Mouse (Mus musculus): ENCODE measurements around the gene Dnah11. TPM values are rescaled to one million over a fixed set of nuclear protein-coding genes. Genes with fewer than 3 reads are reported as not detected.
"Not testable (repeated sequence)": the region's sequence is repeated elsewhere in the genome, so short reads cannot be mapped to it uniquely, and the experiment has no call there.

Dnah11 gene
- polyA plus RNA-seq, 1 experiment from 2014 or later = 0.13 TPM

GRCm38 (mm10) chr12:117932026-117932425 is 266.8 kb downstream of the Dnah11 start:
- Histone ChIP-seq H3K9ac (replicated peaks; ENCODE audit: low read length) (no peak overlapping the region), H3K4me3 (replicated peaks; ENCODE audit: low read depth, low read length) (no peak overlapping the region), H3K27ac (replicated peaks; ENCODE audit: low read depth, low read length) (no peak overlapping the region), H3K36me3 (ENCODE audit: control insufficient read depth, insufficient read depth, low read length) (no peaks in the 10 kb centered on the region), H3K4me2 (ENCODE audit: low read length) (no peak overlapping the region), H3K27me3 (ENCODE audit: control insufficient read depth, insufficient read depth, low read length) (no peaks in the 10 kb centered on the region), H3K4me1 (ENCODE audit: control insufficient read depth, insufficient read depth, low read length) (no peaks in the 10 kb centered on the region), H3K9me3 (ENCODE audit: control insufficient read depth, low read length) (no peaks in the 10 kb centered on the region)
- 67% methylated on average over 1 of the region's 1 CpGs for WGBS
- DNase-seq = no peak
- ATAC-seq (ENCODE audit: low FRiP score, low TSS enrichment) = no peak

- Histone ChIP-seq H3K4me2 (ENCODE audit: low read length) (no peak overlapping the region), H3K27me3 (ENCODE audit: control insufficient read depth, insufficient read depth, low read length) (no peaks in the 10 kb centered on the region), H3K9ac (replicated peaks; ENCODE audit: low read length) (no peak overlapping the region), H3K36me3 (ENCODE audit: control insufficient read depth, insufficient read depth, low read length) (no peaks in the 10 kb centered on the region), H3K27ac (replicated peaks; ENCODE audit: low read depth, low read length) (no peak overlapping the region), H3K4me1 (ENCODE audit: control insufficient read depth, insufficient read depth, low read length) (no peaks in the 10 kb centered on the region), H3K9me3 (ENCODE audit: control insufficient read depth, low read length) (no peaks in the 10 kb centered on the region), H3K4me3 (replicated peaks; ENCODE audit: low read depth, low read length) (no peak overlapping the region)
- DNase-seq = no peak
- ATAC-seq (ENCODE audit: low FRiP score, low TSS enrichment) = no peak
- 92% methylated on average over 4 of the region's 4 CpGs for WGBS
Observed at GRCm38 (mm10) chr12:117929768-117930167, 269.1 kb downstream of the Dnah11 start.

GRCm38 (mm10) chr12:117915826-117916588 is 282.8 kb downstream of the Dnah11 start:
- H3K9me3 ChIP-seq (ENCODE audit: control insufficient read depth, low read length) = no peaks in the 10 kb centered on the region
- WGBS = 65% methylated on average over 10 of the region's 10 CpGs
- no peak overlapping the region for H3K9ac ChIP-seq (replicated peaks; ENCODE audit: low read length)
- no peak overlapping the region for H3K4me2 ChIP-seq (ENCODE audit: low read length)
- H3K27me3 ChIP-seq (ENCODE audit: control insufficient read depth, insufficient read depth, low read length) = no peaks in the 10 kb centered on the region
- ATAC-seq (ENCODE audit: low FRiP score, low TSS enrichment) (no peak), DNase-seq (peak; percentile 18)
- 0 out of 2 replicates have a peak, but pooled peaks cover 5% of the 10 kb centered on the region for H3K4me1 ChIP-seq (ENCODE audit: control insufficient read depth, insufficient read depth, low read length)
- H3K36me3 ChIP-seq (ENCODE audit: control insufficient read depth, insufficient read depth, low read length) = no peaks in the 10 kb centered on the region
- no peak overlapping the region for H3K27ac ChIP-seq (replicated peaks; ENCODE audit: low read depth, low read length)
- H3K4me3 ChIP-seq (replicated peaks; ENCODE audit: low read depth, low read length) = no peak overlapping the region

DNA sequence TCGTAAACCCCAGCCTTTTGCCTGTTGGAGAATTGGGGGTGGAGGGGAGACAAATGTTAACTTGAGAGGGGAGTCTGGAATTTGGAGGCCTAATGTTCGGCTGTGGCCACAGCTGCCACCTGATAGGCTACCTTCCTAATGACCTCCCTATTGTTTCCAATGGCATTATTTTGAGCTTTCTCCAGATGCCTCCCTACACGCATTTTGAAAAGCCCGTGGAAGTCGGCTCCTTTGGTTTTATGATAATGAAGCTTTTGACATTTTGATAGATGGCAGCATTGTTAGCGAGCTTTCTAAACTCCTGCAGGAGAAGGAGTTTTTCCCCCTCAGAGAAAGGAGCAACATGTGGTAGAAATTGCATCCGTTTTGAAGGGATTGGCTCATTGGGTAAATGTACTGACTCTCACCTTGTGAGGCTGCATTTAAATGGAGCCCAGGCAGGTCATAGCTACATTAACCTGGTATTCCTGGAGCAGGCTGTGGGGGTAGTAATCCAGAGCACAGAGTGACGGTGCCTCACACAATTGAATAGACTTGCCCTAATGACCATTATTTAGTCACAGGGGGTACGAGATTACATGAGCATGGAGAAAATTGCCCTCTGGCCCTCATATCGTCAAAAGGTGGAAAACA is 284.1 kb downstream of the Dnah11 start:
- Histone ChIP-seq H3K9ac (replicated peaks; ENCODE audit: low read length) (no peak overlapping the region), H3K4me2 (ENCODE audit: low read length) (no peak overlapping the region), H3K4me3 (replicated peaks; ENCODE audit: low read depth, low read length) (no peak overlapping the region), H3K9me3 (ENCODE audit: control insufficient read depth, low read length) (no peaks in the 10 kb centered on the region), H3K36me3 (ENCODE audit: control insufficient read depth, insufficient read depth, low read length) (no peaks in the 10 kb centered on the region), H3K27ac (replicated peaks; ENCODE audit: low read depth, low read length) (no peak overlapping the region), H3K27me3 (ENCODE audit: control insufficient read depth, insufficient read depth, low read length) (no peaks in the 10 kb centered on the region), H3K4me1 (ENCODE audit: control insufficient read depth, insufficient read depth, low read length) (0 out of 2 replicates have a peak, but pooled peaks cover 5% of the 10 kb centered on the region)
- 10% methylated on average over 10 of the region's 10 CpGs for WGBS
- no peak for ATAC-seq (ENCODE audit: low FRiP score, low TSS enrichment)
- DNase-seq = peak; percentile 10

- 76% methylated on average over 1 of the region's 1 CpGs for WGBS
- H3K36me3 ChIP-seq (ENCODE audit: control insufficient read depth, insufficient read depth, low read length) = no peaks in the 10 kb centered on the region
- no peak overlapping the region for H3K4me2 ChIP-seq (ENCODE audit: low read length)
- no peaks in the 10 kb centered on the region for H3K9me3 ChIP-seq (ENCODE audit: control insufficient read depth, low read length)
- DNase-seq = no peak
- H3K27ac ChIP-seq (replicated peaks; ENCODE audit: low read depth, low read length) = no peak overlapping the region
- H3K4me3 ChIP-seq (replicated peaks; ENCODE audit: low read depth, low read length) = no peak overlapping the region
- no peak for ATAC-seq (ENCODE audit: low FRiP score, low TSS enrichment)
- H3K4me1 ChIP-seq (ENCODE audit: control insufficient read depth, insufficient read depth, low read length) = 0 out of 2 replicates have a peak, but pooled peaks cover 5% of the 10 kb centered on the region
- H3K27me3 ChIP-seq (ENCODE audit: control insufficient read depth, insufficient read depth, low read length) = no peaks in the 10 kb centered on the region
- no peak overlapping the region for H3K9ac ChIP-seq (replicated peaks; ENCODE audit: low read length)
Observed at GRCm38 (mm10) chr12:117911396-117911795, 287.4 kb downstream of the Dnah11 start.

DNA sequence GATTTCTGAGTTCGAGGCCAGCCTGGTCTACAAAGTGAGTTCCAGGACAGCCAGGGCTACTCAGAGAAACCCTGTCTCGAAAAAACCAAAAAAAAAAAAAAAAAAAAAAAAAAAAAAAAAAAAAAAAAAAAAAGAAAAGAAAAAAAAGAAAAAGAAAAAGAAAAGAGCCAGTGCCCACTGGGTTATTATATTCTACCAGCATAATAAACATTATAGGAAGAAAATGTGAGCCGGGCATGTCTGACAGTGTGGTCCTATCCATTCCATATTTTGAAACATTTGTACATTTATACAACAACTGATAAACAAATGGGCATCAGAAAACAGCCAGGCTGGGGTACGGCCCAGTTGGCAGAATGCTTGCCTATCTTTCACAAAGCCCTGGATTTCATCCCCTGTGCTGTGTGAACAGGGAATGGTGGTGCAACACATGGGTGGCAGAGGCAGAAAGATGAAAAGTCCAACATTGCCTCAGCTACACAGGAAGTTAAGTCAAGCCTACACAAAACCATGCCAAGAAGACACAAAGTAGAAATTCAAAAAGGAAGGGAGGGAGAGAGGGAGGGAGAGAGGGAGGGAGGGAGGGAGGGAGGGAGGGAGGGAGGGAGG is 293.5 kb downstream of the Dnah11 start:
- H3K36me3 ChIP-seq (ENCODE audit: control insufficient read depth, insufficient read depth, low read length); ATAC-seq (ENCODE audit: low FRiP score, low TSS enrichment); H3K9ac ChIP-seq (replicated peaks; ENCODE audit: low read length); H3K4me2 ChIP-seq (ENCODE audit: low read length); H3K4me3 ChIP-seq (replicated peaks; ENCODE audit: low read depth, low read length); H3K27ac ChIP-seq (replicated peaks; ENCODE audit: low read depth, low read length); H3K27me3 ChIP-seq (ENCODE audit: control insufficient read depth, insufficient read depth, low read length); H3K9me3 ChIP-seq (ENCODE audit: control insufficient read depth, low read length); DNase-seq; H3K4me1 ChIP-seq (ENCODE audit: control insufficient read depth, insufficient read depth, low read length): not testable (repeated sequence)
- WGBS = 78% methylated on average over 4 of the region's 4 CpGs

GRCm38 (mm10) chr12:117903671-117904070 is 295.2 kb downstream of the Dnah11 start:
- H3K27ac ChIP-seq (replicated peaks; ENCODE audit: low read depth, low read length) = no peak overlapping the region
- H3K4me2 ChIP-seq (ENCODE audit: low read length) = no peak overlapping the region
- WGBS = 92% methylated on average over 8 of the region's 8 CpGs
- no peak overlapping the region for H3K9ac ChIP-seq (replicated peaks; ENCODE audit: low read length)
- H3K36me3 ChIP-seq (ENCODE audit: control insufficient read depth, insufficient read depth, low read length) = no peaks in the 10 kb centered on the region
- no peak overlapping the region for H3K4me3 ChIP-seq (replicated peaks; ENCODE audit: low read depth, low read length)
- DNase-seq = no peak
- ATAC-seq (ENCODE audit: low FRiP score, low TSS enrichment) = no peak
- H3K27me3 ChIP-seq (ENCODE audit: control insufficient read depth, insufficient read depth, low read length) = no peaks in the 10 kb centered on the region
- H3K4me1 ChIP-seq (ENCODE audit: control insufficient read depth, insufficient read depth, low read length) = no peaks in the 10 kb centered on the region
- H3K9me3 ChIP-seq (ENCODE audit: control insufficient read depth, low read length) = no peaks in the 10 kb centered on the region

GRCm38 (mm10) chr12:117901352-117901751 is 297.5 kb downstream of the Dnah11 start:
- H3K9me3 ChIP-seq (ENCODE audit: control insufficient read depth, low read length); H3K4me1 ChIP-seq (ENCODE audit: control insufficient read depth, insufficient read depth, low read length); H3K9ac ChIP-seq (replicated peaks; ENCODE audit: low read length); H3K4me3 ChIP-seq (replicated peaks; ENCODE audit: low read depth, low read length); H3K4me2 ChIP-seq (ENCODE audit: low read length); H3K36me3 ChIP-seq (ENCODE audit: control insufficient read depth, insufficient read depth, low read length); H3K27ac ChIP-seq (replicated peaks; ENCODE audit: low read depth, low read length); H3K27me3 ChIP-seq (ENCODE audit: control insufficient read depth, insufficient read depth, low read length); ATAC-seq (ENCODE audit: low FRiP score, low TSS enrichment); DNase-seq: not testable (repeated sequence)
- 39% methylated on average over 1 of the region's 4 CpGs for WGBS

All from midbrain, embryonic 14.5 days (tissue).